Mouse (Mus musculus): Measurements from ENCODE around the gene Macrod1. TPM values are rescaled to one million over a fixed set of nuclear protein-coding genes. Genes with fewer than 3 reads are reported as not detected.

Gene Macrod1
- polyA plus RNA-seq, 1 experiment from 2014 or later = 10.7 TPM

- Histone ChIP-seq H3K4me1 (ENCODE audit: control insufficient read depth, insufficient read depth, low read length) (peaks cover 49% of the 10 kb centered on the region), H3K9ac (ENCODE audit: low read depth, low read length) (no peak overlapping the region), H3K27me3 (ENCODE audit: control insufficient read depth, insufficient read depth, low read length) (peaks cover 17% of the 10 kb centered on the region)
These were observed 54.7 kb downstream of the Macrod1 start for GRCm38 (mm10) chr19:7111309-7111708.

DNA sequence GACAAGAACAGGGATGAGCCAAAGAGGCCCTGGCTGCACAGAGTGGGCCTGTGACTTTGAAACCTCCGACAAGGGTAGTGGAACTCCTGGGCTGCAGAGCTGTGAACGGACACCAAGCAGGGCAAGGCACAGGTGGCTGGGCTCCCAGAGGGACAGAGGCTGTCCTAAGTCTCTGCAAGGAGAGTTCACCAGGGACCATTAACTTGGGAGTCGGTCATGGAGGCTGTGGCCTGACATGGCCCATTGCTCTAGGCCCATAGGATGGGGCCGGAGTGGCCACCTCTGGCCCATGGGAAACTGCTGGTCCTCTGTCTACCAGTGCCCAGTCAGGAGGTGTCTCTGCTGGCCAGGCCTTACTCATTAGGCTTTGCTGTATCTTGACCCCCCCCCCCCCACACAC is 55.1 kb downstream of the Macrod1 start:
- no peak overlapping the region for H3K27ac ChIP-seq (ENCODE audit: low read depth, low read length)
- no peaks in the 10 kb centered on the region for H3K36me3 ChIP-seq (ENCODE audit: control insufficient read depth, insufficient read depth, low read length)
- ATAC-seq (ENCODE audit: low FRiP score, low TSS enrichment) = peak; percentile 50
- H3K4me2 ChIP-seq (replicated peaks; ENCODE audit: low read depth, low read length) = no peak overlapping the region
- peaks cover 17% of the 10 kb centered on the region for H3K27me3 ChIP-seq (ENCODE audit: control insufficient read depth, insufficient read depth, low read length)
- H3K9me3 ChIP-seq (ENCODE audit: control insufficient read depth, low read length) = no peaks in the 10 kb centered on the region
- no peak overlapping the region for H3K9ac ChIP-seq (ENCODE audit: low read depth, low read length)
- WGBS = 43% methylated on average over 4 of the region's 4 CpGs
- peaks cover 46% of the 10 kb centered on the region for H3K4me1 ChIP-seq (ENCODE audit: control insufficient read depth, insufficient read depth, low read length)
- no peak overlapping the region for H3K4me3 ChIP-seq (ENCODE audit: low read length)

More at GRCm38 (mm10) chr19:7111309-7111708, 54.7 kb downstream of the Macrod1 start:
- no peak for ATAC-seq (ENCODE audit: low FRiP score, low TSS enrichment)
- H3K4me3 ChIP-seq (ENCODE audit: low read length) = no peak overlapping the region
- 64% methylated on average over 6 of the region's 6 CpGs for WGBS
- no peaks in the 10 kb centered on the region for H3K9me3 ChIP-seq (ENCODE audit: control insufficient read depth, low read length)
- H3K4me2 ChIP-seq (replicated peaks; ENCODE audit: low read depth, low read length) = no peak overlapping the region
- H3K27ac ChIP-seq (ENCODE audit: low read depth, low read length) = no peak overlapping the region
- no peaks in the 10 kb centered on the region for H3K36me3 ChIP-seq (ENCODE audit: control insufficient read depth, insufficient read depth, low read length)

GRCm38 (mm10) chr19:7112628-7113027 is 56.0 kb downstream of the Macrod1 start:
- Histone ChIP-seq H3K27me3 (ENCODE audit: control insufficient read depth, insufficient read depth, low read length) (peaks cover 17% of the 10 kb centered on the region), H3K9me3 (ENCODE audit: control insufficient read depth, low read length) (no peaks in the 10 kb centered on the region), H3K36me3 (ENCODE audit: control insufficient read depth, insufficient read depth, low read length) (no peaks in the 10 kb centered on the region), H3K9ac (ENCODE audit: low read depth, low read length) (no peak overlapping the region), H3K27ac (ENCODE audit: low read depth, low read length) (no peak overlapping the region), H3K4me1 (ENCODE audit: control insufficient read depth, insufficient read depth, low read length) (peaks cover 42% of the 10 kb centered on the region), H3K4me3 (ENCODE audit: low read length) (no peak overlapping the region), H3K4me2 (replicated peaks; ENCODE audit: low read depth, low read length) (no peak overlapping the region)
- no peak for ATAC-seq (ENCODE audit: low FRiP score, low TSS enrichment)
- 38% methylated on average over 3 of the region's 3 CpGs for WGBS

DNA sequence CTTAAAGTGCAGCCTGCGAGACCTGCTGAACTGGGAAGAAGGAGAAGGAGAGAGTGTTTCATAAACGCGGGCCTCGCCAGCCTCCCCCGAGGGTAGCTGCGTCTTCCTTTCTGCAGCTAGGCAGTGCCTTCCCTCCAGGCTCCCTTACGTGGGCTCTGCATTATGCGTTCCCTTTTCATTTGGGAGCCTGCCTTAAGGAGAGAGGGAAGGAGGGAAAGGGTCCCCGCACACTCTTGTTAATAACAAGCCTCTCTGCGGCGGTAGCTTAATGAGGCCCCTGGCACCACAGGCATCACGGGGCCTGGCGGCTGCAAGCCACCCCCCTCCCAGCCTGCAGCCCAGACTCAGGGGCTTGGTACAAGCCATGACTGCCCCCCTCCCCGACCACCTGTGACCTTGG is 57.0 kb downstream of the Macrod1 start:
- Histone ChIP-seq H3K36me3 (ENCODE audit: control insufficient read depth, insufficient read depth, low read length) (no peaks in the 10 kb centered on the region), H3K27me3 (ENCODE audit: control insufficient read depth, insufficient read depth, low read length) (peaks cover 15% of the 10 kb centered on the region; the same call in 1 of the 2 replicates), H3K9ac (ENCODE audit: low read depth, low read length) (no peak overlapping the region), H3K4me3 (ENCODE audit: low read length) (no peak overlapping the region), H3K4me2 (replicated peaks; ENCODE audit: low read depth, low read length) (no peak overlapping the region), H3K9me3 (ENCODE audit: control insufficient read depth, low read length) (no peaks in the 10 kb centered on the region), H3K4me1 (ENCODE audit: control insufficient read depth, insufficient read depth, low read length) (peaks cover 49% of the 10 kb centered on the region), H3K27ac (ENCODE audit: low read depth, low read length) (peak overlapping the region; percentile 1; the same call in 1 of the 2 replicates)
- no peak for ATAC-seq (ENCODE audit: low FRiP score, low TSS enrichment)
- WGBS = 18% methylated on average over 14 of the region's 14 CpGs

GRCm38 (mm10) chr19:7116038-7116731 is 59.6 kb downstream of the Macrod1 start:
- H3K27me3 ChIP-seq (ENCODE audit: control insufficient read depth, insufficient read depth, low read length) = peaks cover 21% of the 10 kb centered on the region; the same call in 1 of the 2 replicates
- WGBS = 82% methylated on average over 4 of the region's 4 CpGs
- H3K4me2 ChIP-seq (replicated peaks; ENCODE audit: low read depth, low read length) = no peak overlapping the region
- H3K4me1 ChIP-seq (ENCODE audit: control insufficient read depth, insufficient read depth, low read length) = peaks cover 43% of the 10 kb centered on the region
- H3K9me3 ChIP-seq (ENCODE audit: control insufficient read depth, low read length) = no peaks in the 10 kb centered on the region
- H3K27ac ChIP-seq (ENCODE audit: low read depth, low read length) = no peak overlapping the region
- H3K4me3 ChIP-seq (ENCODE audit: low read length) = no peak overlapping the region
- no peak overlapping the region for H3K9ac ChIP-seq (ENCODE audit: low read depth, low read length)
- H3K36me3 ChIP-seq (ENCODE audit: control insufficient read depth, insufficient read depth, low read length) = no peaks in the 10 kb centered on the region
- no peak for ATAC-seq (ENCODE audit: low FRiP score, low TSS enrichment)

- no peaks in the 10 kb centered on the region for H3K9me3 ChIP-seq (ENCODE audit: control insufficient read depth, low read length)
- H3K4me2 ChIP-seq (replicated peaks; ENCODE audit: low read depth, low read length) = no peak overlapping the region
- no peak overlapping the region for H3K4me3 ChIP-seq (ENCODE audit: low read length)
- H3K4me1 ChIP-seq (ENCODE audit: control insufficient read depth, insufficient read depth, low read length) = peaks cover 45% of the 10 kb centered on the region
- ATAC-seq (ENCODE audit: low FRiP score, low TSS enrichment) = no peak
- WGBS = 38% methylated on average over 4 of the region's 4 CpGs
- no peak overlapping the region for H3K27ac ChIP-seq (ENCODE audit: low read depth, low read length)
- no peak overlapping the region for H3K9ac ChIP-seq (ENCODE audit: low read depth, low read length)
- peaks cover 16% of the 10 kb centered on the region; the same call in 1 of the 2 replicates for H3K27me3 ChIP-seq (ENCODE audit: control insufficient read depth, insufficient read depth, low read length)
- H3K36me3 ChIP-seq (ENCODE audit: control insufficient read depth, insufficient read depth, low read length) = no peaks in the 10 kb centered on the region
These were observed 60.5 kb downstream of the Macrod1 start for GRCm38 (mm10) chr19:7117141-7117540.

- ATAC-seq (ENCODE audit: low FRiP score, low TSS enrichment) = no peak
- Histone ChIP-seq H3K36me3 (ENCODE audit: control insufficient read depth, insufficient read depth, low read length) (no peaks in the 10 kb centered on the region), H3K4me2 (replicated peaks; ENCODE audit: low read depth, low read length) (no peak overlapping the region), H3K27me3 (ENCODE audit: control insufficient read depth, insufficient read depth, low read length) (peaks cover 16% of the 10 kb centered on the region; the same call in 1 of the 2 replicates), H3K9me3 (ENCODE audit: control insufficient read depth, low read length) (no peaks in the 10 kb centered on the region), H3K27ac (ENCODE audit: low read depth, low read length) (no peak overlapping the region), H3K9ac (ENCODE audit: low read depth, low read length) (no peak overlapping the region), H3K4me1 (ENCODE audit: control insufficient read depth, insufficient read depth, low read length) (peaks cover 45% of the 10 kb centered on the region), H3K4me3 (ENCODE audit: low read length) (no peak overlapping the region)
- WGBS = 76% methylated on average over 8 of the region's 8 CpGs
These were observed 61.2 kb downstream of the Macrod1 start for GRCm38 (mm10) chr19:7117653-7118307.

GRCm38 (mm10) chr19:7121252-7121651 is 64.6 kb downstream of the Macrod1 start:
- Histone ChIP-seq H3K36me3 (ENCODE audit: control insufficient read depth, insufficient read depth, low read length) (no peaks in the 10 kb centered on the region), H3K4me2 (replicated peaks; ENCODE audit: low read depth, low read length) (no peak overlapping the region), H3K9me3 (ENCODE audit: control insufficient read depth, low read length) (no peaks in the 10 kb centered on the region), H3K4me3 (ENCODE audit: low read length) (no peak overlapping the region), H3K27ac (ENCODE audit: low read depth, low read length) (peak overlapping the region; percentile 47; the same call in 1 of the 2 replicates), H3K4me1 (ENCODE audit: control insufficient read depth, insufficient read depth, low read length) (peaks cover 38% of the 10 kb centered on the region), H3K27me3 (ENCODE audit: control insufficient read depth, insufficient read depth, low read length) (peaks cover 15% of the 10 kb centered on the region; the same call in 1 of the 2 replicates), H3K9ac (ENCODE audit: low read depth, low read length) (no peak overlapping the region)
- peak; percentile 79 for ATAC-seq (ENCODE audit: low FRiP score, low TSS enrichment)
- WGBS = 20% methylated on average over 11 of the region's 11 CpGs

DNA sequence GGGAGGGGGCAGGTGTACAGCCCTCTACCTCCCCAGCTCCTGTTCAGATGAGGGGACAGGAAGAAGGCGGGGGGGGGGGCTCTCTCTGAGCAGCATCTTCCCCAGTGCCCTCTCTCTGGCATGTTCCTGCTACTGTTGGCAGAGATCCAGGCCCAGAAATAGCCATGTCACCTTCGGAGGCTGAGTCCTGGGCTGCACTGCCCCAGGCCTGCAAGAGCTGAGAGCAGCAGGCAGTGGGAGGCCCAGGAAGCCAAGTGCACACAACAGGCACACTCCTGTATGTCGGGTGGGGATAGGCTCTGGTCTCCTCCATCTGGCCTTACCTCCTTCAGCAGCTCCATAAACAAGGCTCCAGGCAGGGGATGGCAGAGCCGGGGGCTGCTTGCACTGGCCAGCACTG is 65.7 kb downstream of the Macrod1 start:
- Histone ChIP-seq H3K9me3 (ENCODE audit: control insufficient read depth, low read length) (no peaks in the 10 kb centered on the region), H3K4me3 (ENCODE audit: low read length) (no peak overlapping the region), H3K27me3 (ENCODE audit: control insufficient read depth, insufficient read depth, low read length) (peaks cover 15% of the 10 kb centered on the region; the same call in 1 of the 2 replicates), H3K4me2 (replicated peaks; ENCODE audit: low read depth, low read length) (no peak overlapping the region), H3K27ac (ENCODE audit: low read depth, low read length) (no peak overlapping the region), H3K4me1 (ENCODE audit: control insufficient read depth, insufficient read depth, low read length) (peaks cover 38% of the 10 kb centered on the region), H3K9ac (ENCODE audit: low read depth, low read length) (no peak overlapping the region), H3K36me3 (ENCODE audit: control insufficient read depth, insufficient read depth, low read length) (no peaks in the 10 kb centered on the region)
- WGBS = 38% methylated on average over 4 of the region's 4 CpGs
- ATAC-seq (ENCODE audit: low FRiP score, low TSS enrichment) = 0 out of 2 replicates have a peak, but pooled peaks have one; percentile 32

All from kidney, embryonic 14.5 days (tissue).